Mouse (Mus musculus) C2C12 (cell line): ENCODE measurements at regions not wholly inside any gene's neighbourhood (a gene's known extent, or its start where the extent isn't known, plus 50 kb on each side); places are given as distances from the start of the nearest gene placed in this dataset.

ENCODE experiments used
- H3K27me3 ChIP-seq: one replicate; pipeline ENCODE4 v1.6.1; 2011; ENCODE audit not compliant: control insufficient read depth, insufficient read depth, insufficient read length
- H3K36me3 ChIP-seq: one replicate; pipeline ENCODE4 v1.6.1; 2011; ENCODE audit not compliant: control insufficient read depth, insufficient read depth
- H3K4me3 ChIP-seq: one replicate; pipeline ENCODE4 v1.5.1; 2011; ENCODE audit warnings: mild to moderate bottlenecking, control low read depth; ENCODE audit not compliant: poor library complexity, insufficient read depth, severe bottlenecking
- H3K79me2 ChIP-seq: one replicate; pipeline ENCODE4 v1.6.1; 2011; ENCODE audit not compliant: control insufficient read depth, insufficient read depth
- H3K79me3 ChIP-seq: one replicate; pipeline ENCODE4 v1.6.1; 2011; ENCODE audit warnings: low read depth, control low read depth
- H3ac ChIP-seq: one replicate; pipeline ENCODE3; 2011; ENCODE audit warnings: low read depth; ENCODE audit not compliant: control insufficient read depth, insufficient read length
- CEBPB ChIP-seq: IDR thresholded peaks from one replicate; pipeline ENCODE4 v1.6.1; 2011; ENCODE audit warnings: low read depth, mild to moderate bottlenecking, control low read depth, moderate library complexity
- CTCF ChIP-seq: IDR thresholded peaks from one replicate; pipeline ENCODE4 v1.5.1; 2011; ENCODE audit not compliant: control insufficient read depth, insufficient read depth, insufficient read length
- FOSL1 ChIP-seq: IDR thresholded peaks from one replicate; pipeline ENCODE4 v1.8.0; 2011; ENCODE audit warnings: mild to moderate bottlenecking, low read length; ENCODE audit not compliant: poor library complexity, insufficient read depth, severe bottlenecking
- MAX ChIP-seq: IDR thresholded peaks from one replicate; pipeline ENCODE4 v1.6.1; 2011; ENCODE audit warnings: mild to moderate bottlenecking, control low read depth
- MYOD1 ChIP-seq: IDR thresholded peaks from one replicate; pipeline ENCODE4 v1.6.1; 2011; ENCODE audit warnings: low read depth; ENCODE audit not compliant: control insufficient read depth, insufficient read length
- MYOG ChIP-seq: IDR thresholded peaks from one replicate; pipeline ENCODE4 v1.6.1; 2011; ENCODE audit not compliant: control insufficient read depth, insufficient read length; ENCODE audit errors: extremely low read depth
- USF1 ChIP-seq: IDR thresholded peaks from one replicate; pipeline ENCODE4 v1.6.1; 2011; ENCODE audit warnings: low read depth, mild to moderate bottlenecking, control low read depth, moderate library complexity

DNA sequence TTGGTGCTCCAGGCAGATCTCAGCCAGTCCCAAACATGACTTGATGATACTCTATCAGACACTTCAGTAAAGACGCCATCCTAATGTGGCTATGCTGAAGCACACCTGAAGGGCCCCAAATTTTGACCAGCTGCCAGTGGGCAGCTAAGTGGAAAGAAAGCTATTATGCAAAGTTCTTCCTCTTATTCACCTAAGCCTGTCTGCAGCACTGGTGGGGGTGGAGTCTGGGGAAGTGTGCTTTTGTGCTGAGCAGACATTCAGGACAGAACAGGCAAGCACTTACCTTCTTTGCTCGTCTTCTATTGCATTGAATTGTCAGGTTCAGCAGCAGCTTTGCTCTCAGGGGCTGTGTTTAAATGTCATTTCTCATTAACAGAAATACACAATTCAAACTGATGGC is 200.7 kb downstream of the Pla2g4a start:
- no peaks in the 10 kb centered on the region for H3K27me3 ChIP-seq
- no peak overlapping the region for H3ac ChIP-seq
- no peaks in the 10 kb centered on the region for H3K79me2 ChIP-seq
- no peaks in the 10 kb centered on the region for H3K36me3 ChIP-seq
- TF ChIP-seq MYOD1 = no peak
- TF ChIP-seq MYOG = no peak
- TF ChIP-seq CTCF = no peak
- no peak for TF ChIP-seq MAX
- no peak for TF ChIP-seq CEBPB
- no peak for TF ChIP-seq USF1
- no peak for TF ChIP-seq FOSL1
- no peaks in the 10 kb centered on the region for H3K79me3 ChIP-seq
- no peak overlapping the region for H3K4me3 ChIP-seq

GRCm38 (mm10) chr1:149758783-149759132 is 202.3 kb downstream of the Pla2g4a start:
- TF ChIP-seq USF1 = no peak
- TF ChIP-seq MAX = no peak
- TF ChIP-seq CTCF = no peak
- no peak for TF ChIP-seq CEBPB
- TF ChIP-seq MYOD1 = no peak
- TF ChIP-seq MYOG = no peak
- TF ChIP-seq FOSL1 = no peak
- Histone ChIP-seq H3K79me3 (no peaks in the 10 kb centered on the region), H3K79me2 (no peaks in the 10 kb centered on the region), H3K27me3 (no peaks in the 10 kb centered on the region), H3K36me3 (no peaks in the 10 kb centered on the region), H3ac (no peak overlapping the region), H3K4me3 (no peak overlapping the region)

DNA sequence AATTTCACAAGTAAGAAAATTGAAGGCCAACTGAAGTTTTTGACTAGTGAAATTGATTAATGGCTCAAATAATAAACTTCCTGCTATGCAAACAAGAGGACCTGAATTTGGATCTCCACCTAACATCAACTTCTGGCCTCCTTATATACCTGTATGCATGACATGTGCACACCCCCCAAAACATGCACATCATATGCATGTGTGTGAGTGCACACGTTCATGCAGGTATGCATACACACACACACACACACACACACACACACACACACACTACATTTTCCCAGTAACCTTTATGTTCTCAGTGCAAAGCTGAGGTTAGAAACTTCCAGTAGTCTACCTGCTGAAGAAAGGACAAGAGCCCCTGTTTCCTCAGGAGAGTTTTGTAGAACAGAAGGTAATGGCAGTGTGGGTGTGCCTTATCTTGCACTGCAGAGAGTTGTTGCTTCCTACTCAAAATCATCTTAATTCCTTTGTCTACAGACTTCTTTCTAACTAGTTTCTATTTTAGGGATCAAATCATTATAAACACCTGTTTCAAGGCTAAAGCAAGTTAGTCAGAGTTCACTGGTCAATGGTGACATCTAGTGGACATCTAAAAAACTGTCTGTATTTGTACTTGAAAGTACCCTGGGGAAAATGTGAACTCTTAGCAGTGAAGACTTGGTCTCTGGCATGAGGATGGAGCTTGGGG is 202.9 kb downstream of the Pla2g4a start:
- TF ChIP-seq MYOG (no peak), USF1 (no peak), CTCF (no peak), FOSL1 (no peak), MYOD1 (no peak), CEBPB (no peak), MAX (no peak)
- no peaks in the 10 kb centered on the region for H3K36me3 ChIP-seq
- H3ac ChIP-seq = no peak overlapping the region
- H3K27me3 ChIP-seq = no peaks in the 10 kb centered on the region
- no peaks in the 10 kb centered on the region for H3K79me3 ChIP-seq
- no peak overlapping the region for H3K4me3 ChIP-seq
- H3K79me2 ChIP-seq = no peaks in the 10 kb centered on the region

GRCm38 (mm10) chr1:149753269-149754060 is 207.6 kb downstream of the Pla2g4a start:
- Histone ChIP-seq H3K79me2 (no peaks in the 10 kb centered on the region), H3K27me3 (no peaks in the 10 kb centered on the region), H3K4me3 (no peak overlapping the region), H3K36me3 (no peaks in the 10 kb centered on the region), H3ac (no peak overlapping the region), H3K79me3 (no peaks in the 10 kb centered on the region)
- TF ChIP-seq MAX = no peak
- no peak for TF ChIP-seq USF1
- TF ChIP-seq CEBPB = no peak
- no peak for TF ChIP-seq FOSL1
- TF ChIP-seq CTCF = no peak
- no peak for TF ChIP-seq MYOD1
- no peak for TF ChIP-seq MYOG

- H3K27me3 ChIP-seq = no peaks in the 10 kb centered on the region
- no peaks in the 10 kb centered on the region for H3K36me3 ChIP-seq
- no peaks in the 10 kb centered on the region for H3K79me2 ChIP-seq
- H3ac ChIP-seq = no peak overlapping the region
- H3K4me3 ChIP-seq = no peak overlapping the region
- TF ChIP-seq CTCF = no peak
- no peak for TF ChIP-seq CEBPB
- no peak for TF ChIP-seq MYOD1
- TF ChIP-seq FOSL1 = no peak
- no peak for TF ChIP-seq USF1
- no peak for TF ChIP-seq MYOG
- no peak for TF ChIP-seq MAX
- no peaks in the 10 kb centered on the region for H3K79me3 ChIP-seq
Measured at GRCm38 (mm10) chr1:149749405-149749804, 211.7 kb downstream of the Pla2g4a start.

GRCm38 (mm10) chr1:149738959-149739358 is 222.1 kb downstream of the Pla2g4a start:
- Histone ChIP-seq H3K4me3 (no peak overlapping the region), H3ac (no peak overlapping the region), H3K27me3 (no peaks in the 10 kb centered on the region), H3K79me2 (no peaks in the 10 kb centered on the region), H3K36me3 (no peaks in the 10 kb centered on the region), H3K79me3 (no peaks in the 10 kb centered on the region)
- TF ChIP-seq USF1 (no peak), FOSL1 (no peak), MAX (no peak), MYOG (no peak), CEBPB (no peak), CTCF (no peak), MYOD1 (no peak)
